Mouse (Mus musculus) R1 (cell line): ENCODE measurements around the gene Slc34a2.

Source experiments
- DNase-seq: peaks from one replicate; pipeline ENCODE4 v3.0.0-alpha.2; 2018; ENCODE audit warnings: low read depth, low spot score

Slc34a2 gene

DNA sequence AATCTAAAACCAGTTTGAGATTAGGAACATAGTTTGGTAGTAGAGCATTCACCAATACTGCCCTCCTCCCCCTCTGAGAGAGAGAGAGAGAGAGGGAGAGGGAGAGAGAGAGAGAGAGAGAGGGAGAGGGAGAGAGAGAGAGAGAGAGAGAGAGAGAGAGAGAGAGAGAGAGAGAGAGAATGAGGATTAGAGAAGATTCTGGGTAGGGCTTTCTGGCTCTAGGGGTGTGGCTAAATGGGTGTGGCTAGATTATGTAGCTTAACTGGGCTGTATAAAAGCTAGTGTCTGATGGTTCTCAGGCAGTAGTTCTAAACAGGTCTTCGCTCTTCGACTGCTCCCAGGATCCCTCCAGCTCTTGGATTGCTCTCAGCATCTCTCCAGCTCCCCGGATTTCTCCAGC, at the start of gene Slc34a2:
Slc34a2 (plus strand) TSS at position 301 of the 400 bp plus-strand sequence.
- DNase-seq: no peak

DNA sequence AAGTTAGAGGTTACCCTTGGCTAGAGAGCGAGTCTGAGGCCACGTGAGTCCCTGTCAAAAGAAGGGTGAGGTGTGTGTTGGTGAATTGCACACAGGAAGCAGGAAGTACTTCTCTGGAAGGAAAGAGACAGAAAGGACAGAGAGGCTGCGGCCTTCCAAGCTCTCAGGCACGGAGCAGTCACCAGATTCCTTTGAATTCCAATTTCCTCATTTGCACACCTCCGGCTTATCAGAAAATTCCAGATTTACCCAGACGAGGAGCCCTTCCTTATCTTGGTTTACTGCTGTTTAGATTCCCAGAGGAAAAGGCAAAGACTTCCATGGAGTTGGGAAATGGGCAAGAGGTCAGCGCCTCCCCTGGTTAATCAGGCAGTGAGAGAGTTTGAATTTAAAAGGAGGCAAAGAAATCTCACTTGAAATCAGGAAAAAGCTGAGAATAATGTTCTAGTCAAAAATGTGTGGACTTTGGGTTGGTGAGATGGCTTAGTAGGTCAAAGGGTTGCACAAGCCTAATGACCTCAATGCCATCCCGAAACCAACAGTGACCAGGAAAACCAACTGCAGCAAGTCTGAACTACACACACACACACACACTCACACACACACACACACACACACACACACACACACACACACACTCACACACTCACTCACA, 47.1 kb upstream of the Slc34a2 start:
- DNase-seq: no peak

DNA sequence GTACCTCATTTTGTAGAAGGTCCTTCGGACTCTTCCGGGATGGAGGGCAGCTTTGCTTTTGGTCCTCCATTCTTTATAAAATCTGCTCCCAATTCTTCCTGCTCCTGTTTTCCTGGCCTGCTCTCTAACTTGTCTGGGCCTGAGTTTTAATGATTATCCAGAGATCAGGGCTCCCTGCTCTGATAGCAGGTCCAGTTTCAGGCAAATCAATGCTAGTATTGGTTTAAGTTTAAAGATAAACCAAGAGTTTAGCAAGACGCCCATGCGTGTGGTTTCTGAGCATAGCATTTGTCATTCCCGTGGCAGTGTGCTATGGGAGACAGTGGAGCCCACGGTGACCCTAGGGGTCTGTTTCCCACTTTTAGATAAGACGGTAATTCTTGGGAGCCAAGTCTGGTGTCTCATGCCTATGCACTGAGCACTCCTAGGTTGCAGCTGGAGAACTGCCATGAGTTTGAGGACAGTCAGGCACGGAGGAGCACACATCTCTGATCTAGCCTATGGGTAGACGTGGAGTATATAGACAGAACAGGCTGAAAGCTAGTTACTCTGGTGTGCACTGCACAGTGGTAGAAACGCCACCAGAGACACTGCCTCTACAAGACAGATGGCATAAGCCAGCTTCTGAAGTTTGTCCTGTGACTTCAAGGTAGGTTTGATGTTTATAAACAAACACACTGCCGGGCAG, 45.5 kb upstream of the Slc34a2 start:
- DNase-seq: no peak

DNA sequence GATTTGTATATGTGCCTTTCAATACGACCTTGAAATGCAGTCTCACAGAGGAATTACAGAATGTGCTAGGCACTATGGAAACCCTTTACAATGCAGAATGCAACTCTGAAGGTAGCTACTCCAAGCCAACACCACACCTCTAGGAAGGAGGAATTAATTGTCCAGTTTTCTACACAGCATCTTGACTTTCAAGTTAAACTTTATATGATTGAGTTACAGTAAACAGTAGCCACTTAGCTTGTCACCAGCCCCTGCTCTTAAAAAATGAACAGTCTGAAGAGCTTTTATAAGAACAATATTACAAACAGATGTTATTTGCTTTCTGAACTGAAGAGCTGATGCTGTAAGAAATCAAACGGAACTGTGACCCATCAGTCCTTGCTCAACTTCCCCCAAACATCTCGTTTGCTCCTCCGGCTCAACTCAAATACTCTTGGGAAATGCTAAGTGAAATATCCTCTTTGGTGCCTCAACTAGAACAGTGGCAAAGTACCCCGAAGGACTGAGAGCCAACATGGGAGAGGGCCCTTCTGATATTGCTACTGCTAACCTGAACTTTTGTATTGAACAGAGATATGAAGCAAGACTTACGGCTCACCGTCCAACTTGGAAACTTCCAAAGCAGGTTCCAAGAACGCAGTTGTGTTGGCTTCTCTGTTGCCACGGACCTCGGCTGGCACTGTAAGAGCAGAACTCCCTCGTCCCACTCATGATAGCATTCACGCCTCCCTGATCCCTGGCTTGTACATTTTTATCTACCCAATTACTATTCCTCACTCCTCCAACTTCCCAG, 44.2 kb upstream of the Slc34a2 start:
- no peak for DNase-seq

DNA sequence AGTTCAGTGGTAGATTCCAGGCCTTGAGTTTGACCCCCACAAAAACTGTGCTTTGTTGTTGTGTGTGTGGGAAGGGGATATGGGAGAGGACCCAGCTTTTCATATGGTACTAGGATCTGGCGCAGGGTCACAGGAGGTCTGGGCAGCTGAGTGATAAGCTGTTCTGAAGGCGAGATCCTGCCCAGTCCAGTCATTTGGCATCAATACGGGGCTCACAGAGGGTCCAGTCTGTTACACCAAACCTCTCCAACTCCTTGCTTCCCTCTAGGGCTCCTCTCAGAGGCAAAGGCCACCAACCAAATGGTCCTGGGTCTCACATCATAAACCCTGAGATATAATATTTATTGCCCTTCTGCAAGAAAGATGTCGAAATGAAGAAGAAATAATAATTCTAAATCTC, 42.4 kb upstream of the Slc34a2 start:
- DNase-seq: no peak

DNA sequence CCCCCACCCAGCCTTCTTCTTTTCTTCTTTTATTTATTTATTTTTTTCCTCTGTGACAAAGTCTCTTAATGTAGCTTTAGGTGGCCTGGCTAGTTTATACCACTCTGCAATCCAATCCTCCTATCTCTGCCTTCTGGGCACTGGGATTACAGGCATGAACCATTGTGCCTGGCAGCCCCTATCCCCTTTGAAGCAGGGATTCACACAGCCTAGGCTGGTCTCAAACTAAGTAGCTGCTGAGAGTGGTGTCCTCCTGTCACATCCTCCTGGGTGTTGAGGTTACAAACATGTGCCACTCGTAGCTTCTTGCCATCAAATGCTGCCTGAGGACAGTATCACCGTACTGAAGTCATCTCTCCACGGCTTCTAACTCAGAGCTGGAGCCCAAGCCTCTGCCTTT, 41.7 kb upstream of the Slc34a2 start:
- DNase-seq: no peak

DNA sequence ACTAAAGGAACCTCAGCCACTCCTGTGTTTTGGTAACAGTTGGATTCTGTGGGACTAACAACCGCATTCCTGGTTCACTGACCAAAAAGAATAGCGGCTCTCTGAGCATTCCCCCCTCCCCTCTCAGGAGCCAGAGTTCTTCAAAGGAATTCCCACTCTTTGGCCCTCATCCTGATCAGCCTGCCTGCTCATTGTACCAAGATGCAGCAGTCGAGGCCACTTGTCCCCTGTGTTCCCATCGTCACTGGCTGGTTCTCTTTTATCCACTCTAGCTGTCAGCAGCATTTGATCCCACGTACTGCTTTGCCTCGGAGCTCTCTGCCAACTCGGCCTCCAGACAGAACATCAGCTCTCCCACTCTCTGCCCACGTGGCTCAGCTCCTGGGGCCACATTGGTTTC, 41.3 kb upstream of the Slc34a2 start:
- no peak for DNase-seq

DNA sequence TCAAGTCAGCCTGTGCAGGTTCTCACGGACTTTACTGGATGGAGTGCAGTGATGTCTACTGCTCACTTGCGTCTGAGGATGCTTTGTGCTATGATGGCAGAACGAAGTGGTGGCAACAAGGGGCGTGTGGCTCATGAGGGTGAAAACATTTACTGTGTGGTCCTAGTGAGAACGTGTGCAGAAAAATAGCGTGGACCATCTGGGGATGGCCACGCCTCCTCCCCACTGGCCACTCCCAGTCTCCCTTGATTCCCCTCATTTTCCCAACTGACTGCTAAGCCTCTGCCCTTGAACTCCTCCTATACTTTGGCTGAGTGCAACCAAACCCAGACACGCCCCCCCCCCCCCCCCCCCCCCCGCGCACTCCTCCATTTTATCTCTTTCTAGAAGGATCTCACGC, 40.8 kb upstream of the Slc34a2 start:
- peak; percentile 10 for DNase-seq

DNA sequence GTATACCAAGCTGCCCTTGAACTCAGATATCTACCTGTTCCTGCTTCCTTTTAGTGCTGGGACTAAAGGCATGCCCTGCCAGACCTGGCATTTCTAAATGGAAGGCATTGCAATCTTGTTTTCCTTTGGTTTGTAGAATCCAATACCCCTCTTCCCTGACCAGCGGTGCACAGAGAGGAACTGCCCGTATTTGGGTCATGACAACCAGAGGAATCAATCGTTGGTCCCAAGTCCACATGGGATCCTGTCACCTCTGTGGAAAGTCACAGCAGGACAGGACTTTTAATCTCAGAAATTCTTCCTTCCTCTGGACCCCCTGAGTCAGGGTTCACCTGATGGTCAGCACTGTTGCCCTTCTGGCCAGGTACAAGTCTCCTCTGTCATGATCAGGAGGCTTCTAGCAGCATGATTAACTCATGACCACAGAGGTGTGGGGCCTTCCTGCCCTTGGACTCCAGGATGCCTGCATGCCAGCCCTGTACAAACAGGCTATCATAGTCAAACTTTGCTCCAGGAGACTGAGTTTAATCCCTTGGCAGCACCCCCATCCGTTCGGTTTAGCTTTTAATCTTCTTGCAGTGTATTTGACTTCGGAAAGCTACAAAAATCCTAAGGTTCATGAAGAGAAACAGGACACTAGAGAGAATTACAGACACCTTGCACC, 39.7 kb upstream of the Slc34a2 start:
- DNase-seq: no peak

DNA sequence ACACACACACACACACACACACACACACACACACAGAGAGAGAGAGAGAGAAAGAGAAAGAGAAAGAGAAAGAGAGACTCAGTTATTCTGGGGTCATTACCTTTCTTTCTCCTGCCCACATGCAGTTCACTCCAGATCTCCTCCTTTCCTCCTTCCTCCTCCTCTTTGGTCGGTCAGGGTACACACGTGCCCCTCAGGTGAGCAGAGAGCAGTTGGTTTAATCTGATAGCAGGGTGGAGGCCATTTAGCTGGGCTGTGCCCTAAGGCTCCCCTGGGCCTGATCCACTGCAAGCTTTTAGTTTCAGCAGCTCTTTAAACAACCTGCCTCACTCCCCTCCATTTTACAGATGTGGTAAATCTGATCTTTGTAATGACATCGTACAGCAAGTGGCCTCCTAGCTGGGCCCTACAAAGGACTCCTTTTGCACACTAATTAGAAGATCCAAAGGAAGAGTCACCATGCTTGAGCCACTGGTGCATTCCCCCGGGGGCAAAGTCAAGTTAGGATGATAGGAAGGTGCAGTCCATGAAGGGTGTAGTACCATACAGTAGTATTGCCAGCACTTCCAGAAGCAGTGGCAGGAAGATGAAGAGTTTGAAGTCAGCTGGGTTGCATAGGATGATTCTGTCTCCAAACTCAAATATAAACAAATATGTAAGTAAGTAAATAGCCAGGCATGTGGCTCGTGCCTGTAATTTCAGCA, 37.6 kb upstream of the Slc34a2 start:
- DNase-seq: no peak

DNA sequence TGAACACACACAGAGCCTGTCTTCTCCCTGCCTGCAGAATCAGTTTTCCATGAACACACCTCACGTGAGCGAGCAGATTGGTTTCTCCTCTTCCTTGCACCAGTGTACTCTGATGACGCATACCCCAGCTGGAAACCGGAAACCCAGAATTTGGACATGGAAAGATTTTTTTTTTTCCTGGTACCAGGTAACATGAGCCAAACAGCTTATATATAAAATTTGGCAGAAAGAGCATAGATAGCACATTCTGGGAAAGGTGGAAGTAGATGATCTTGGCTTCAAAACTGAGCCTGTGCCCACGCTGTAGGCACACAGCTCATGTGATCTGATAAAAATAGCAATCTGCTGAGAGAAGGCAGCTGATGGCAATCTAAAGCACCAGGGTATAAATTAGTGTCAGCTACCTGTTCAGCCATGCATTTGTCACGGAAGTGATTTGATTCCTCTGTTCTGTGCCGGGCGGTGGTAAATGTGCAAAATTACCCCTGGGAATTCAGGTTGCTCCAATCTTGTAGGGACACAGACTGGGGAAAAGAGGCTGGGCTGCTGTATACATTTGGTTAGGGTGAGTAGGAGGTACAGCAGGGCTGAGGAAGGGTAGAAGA, 35.2 kb upstream of the Slc34a2 start:
- DNase-seq: no peak

DNA sequence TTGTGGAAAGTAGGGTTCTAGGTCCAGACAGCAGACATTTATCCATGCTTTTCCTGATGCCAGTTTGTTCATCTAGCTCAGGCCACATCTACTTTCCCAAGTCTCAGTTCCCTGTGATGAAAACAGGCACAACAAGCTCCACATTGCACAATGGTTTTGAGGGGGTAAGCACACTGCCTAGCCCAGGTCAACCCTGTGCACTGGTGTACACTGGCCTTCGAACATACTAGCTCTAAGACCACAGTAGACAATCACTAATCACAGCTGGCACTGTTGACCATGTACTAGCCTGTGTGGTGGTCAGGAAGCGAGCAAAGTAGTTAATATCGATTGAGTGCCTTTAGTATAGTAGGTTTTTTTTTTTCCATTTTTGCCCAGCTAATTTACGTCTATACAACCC, 34.4 kb upstream of the Slc34a2 start:
- no peak for DNase-seq

DNA sequence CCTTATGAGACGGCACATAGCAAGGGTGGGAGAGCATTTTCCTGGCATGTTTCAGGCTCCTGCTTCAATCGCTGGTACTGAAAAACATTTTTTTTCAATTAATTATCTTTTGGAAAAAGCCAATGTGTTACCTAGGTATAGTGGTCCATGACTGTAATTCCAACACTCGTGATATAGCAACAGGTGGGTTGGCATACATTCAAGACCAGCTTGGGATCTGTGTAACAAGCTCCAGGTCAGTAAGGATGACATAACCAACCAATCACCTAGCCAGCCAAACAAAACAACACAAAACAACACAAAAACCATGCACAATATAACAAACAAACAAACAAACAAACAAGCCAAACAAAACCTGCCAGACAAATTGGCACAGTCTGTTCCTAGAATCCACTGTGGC, 33.9 kb upstream of the Slc34a2 start:
- no peak for DNase-seq

DNA sequence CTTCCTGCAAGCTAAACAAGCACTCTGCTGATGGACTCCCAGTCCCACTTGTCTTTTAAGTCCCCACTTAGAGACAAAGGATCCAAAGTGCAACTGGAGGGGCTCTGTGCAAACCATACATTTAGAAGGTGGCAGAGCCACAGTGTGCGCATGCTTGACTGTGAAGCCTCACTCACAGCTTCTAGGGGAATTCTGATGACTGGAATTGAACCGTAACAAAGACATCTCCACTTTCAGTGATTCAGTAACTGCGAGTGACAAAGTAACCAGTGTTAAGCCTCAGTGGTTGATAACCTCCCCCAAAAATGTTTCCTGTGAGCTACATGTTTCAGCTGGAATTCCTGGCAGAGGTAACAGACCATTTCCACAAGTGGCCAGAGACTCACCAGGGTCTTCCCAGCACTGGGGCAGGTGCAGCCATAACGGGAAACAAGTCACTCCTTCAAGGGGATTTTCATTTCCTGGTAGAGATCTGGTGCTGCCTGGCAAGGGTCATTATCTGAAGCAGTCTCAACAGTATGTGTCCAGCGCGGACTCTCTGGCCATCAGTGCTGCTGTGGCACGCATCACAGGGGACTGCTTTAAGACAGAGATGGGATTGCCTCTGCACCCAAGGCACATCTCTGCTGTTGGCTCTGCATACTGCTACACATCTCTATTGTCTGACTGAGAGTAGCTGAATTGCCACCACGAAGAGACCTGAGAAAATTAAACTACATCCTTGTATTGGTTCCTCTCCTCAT, 28.7 kb upstream of the Slc34a2 start:
- DNase-seq: no peak

DNA sequence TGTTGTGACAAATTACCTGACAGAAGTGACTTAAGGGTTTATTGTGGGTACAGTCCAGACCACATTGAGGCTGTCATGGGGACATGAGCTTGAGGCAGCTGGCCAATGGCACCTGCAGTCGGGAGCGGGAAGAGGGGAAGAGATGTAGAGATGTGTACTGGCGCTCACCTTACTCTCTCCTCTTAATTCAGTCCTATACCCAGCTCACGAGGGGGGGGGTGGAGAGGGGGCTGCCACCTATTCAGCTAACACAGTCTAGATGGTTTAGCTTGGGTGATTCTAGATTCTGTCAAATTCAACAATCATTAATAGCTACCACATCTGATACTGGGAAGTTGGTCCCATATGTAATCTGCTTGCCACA, 28.1 kb upstream of the Slc34a2 start:
- DNase-seq: no peak

DNA sequence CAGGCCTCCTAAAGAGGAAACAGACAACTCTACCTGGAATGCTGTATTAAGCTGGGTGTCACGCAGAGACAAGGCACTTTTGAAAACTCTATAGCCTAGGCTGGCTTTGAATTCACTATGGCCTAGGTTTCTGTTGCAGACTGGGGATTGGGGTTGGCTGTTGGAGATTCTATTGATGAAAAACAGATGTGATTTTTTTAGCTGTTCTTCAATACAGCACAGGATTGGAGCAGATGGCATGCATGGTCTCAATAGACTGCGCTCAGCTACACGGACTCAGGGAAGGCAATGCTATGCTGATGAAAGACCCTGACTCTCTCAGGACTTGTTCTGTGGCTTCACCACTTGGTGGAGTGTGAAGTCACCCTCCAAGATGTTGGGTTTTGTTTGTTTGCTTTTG, 26.6 kb upstream of the Slc34a2 start:
- DNase-seq: no peak

DNA sequence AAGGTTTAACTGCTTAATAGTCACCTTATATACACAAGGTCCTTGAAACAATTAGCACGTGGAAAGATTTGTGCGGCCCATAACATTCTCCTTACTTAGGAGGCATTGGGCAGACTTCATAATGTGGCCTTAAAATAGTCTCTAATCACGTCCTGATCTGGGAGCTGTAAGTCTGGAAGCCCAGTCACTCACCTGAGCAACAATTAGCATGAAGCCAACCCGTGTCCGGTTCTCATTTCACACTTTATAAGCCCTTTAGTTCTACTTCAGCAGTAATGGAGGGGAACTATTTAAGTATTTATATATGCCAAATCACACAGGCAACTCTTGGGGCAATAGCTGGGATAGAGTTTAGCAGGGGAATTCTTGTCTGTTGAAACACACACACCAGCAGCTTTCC, 21.3 kb upstream of the Slc34a2 start:
- no peak for DNase-seq

DNA sequence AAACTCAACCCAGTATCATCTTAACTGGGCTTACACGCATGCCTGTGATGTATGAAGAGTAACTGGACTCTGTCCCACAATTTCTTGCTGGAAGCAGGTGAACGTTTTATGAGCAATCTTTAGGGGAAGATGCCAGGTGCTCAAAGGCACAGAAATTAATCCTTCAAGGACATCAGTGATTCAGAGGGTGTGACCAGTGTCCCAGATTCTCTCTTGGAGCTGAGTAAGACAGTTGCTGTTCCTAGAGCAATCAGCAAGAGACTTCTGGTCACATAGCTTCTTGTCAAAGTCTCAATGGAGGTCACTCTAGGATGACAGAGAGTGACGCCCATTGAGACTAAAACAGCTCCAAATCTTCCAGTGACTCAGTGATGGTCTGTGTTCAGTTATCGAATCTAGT, 19.6 kb upstream of the Slc34a2 start:
- no peak for DNase-seq

DNA sequence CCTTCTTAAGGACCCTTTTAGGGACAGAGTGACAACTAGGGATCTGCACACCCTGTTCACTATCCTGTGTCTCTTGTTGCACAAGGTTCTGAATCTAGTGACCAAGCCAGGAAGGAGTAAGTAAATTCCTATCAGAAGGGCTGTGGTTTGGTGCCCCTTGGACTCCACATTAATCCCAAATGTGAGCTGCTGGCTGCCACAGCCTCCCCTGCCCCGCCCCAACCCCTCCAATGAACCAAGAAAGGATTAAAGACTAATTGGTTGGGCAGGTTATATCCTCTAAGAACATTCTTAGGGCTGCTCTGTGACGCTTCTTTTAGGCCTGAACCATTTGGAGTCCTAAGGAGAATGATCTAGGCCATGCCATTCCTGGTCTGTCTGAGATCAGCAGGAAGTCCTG, 14.4 kb upstream of the Slc34a2 start:
- no peak for DNase-seq

DNA sequence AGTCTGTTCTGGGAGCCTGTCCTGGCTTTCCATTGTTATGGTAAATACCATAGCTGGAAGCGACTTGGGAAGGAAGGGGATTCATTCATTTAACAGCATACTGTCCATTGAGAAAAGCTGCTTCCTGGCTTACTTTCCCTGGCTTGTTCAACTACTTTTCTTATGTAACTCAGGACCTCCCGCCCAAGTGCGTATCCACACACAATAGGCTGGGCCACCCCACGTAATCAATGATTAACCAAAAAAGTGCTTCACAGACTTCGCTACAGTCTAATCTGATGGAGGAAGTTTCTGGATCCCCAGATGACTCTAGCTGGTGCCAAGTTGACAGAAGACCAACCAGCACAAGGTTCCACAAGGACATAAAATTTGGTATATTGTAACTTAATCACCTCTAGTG, 14.0 kb upstream of the Slc34a2 start:
- DNase-seq: peak; percentile 96
